Mouse (Mus musculus) thymus, adult 18-20 months (tissue): ENCODE results near the gene 4930469K13Rik.

Experiments
- DNase-seq, 2 experiments: peaks; one replicate each; pipeline ENCODE4 v3.0.0; 2022; ENCODE audit warnings: mixed read lengths in 2 of 2

The 4930469K13Rik gene

GRCm38 (mm10) chr11:34077870-34078269 lies 20.5 kb downstream of the 4930469K13Rik start:
- DNase-seq, result peak; percentile 44 to 75

- peak in 1 of 2 experiments; percentile 36 for DNase-seq
Observed at GRCm38 (mm10) chr11:34073776-34074175, 24.6 kb downstream of the 4930469K13Rik start.

- no peak for DNase-seq
Observed at GRCm38 (mm10) chr11:34072309-34072708, 26.0 kb downstream of the 4930469K13Rik start.

- DNase-seq, result no peak
Observed at GRCm38 (mm10) chr11:34070596-34070995, 27.8 kb downstream of the 4930469K13Rik start.

GRCm38 (mm10) chr11:34063702-34064485 lies 34.5 kb downstream of the 4930469K13Rik start:
- DNase-seq, result peak; percentile 78 to 88

GRCm38 (mm10) chr11:34063257-34063656 lies 35.1 kb downstream of the 4930469K13Rik start:
- peak in 1 of 2 experiments; percentile 7 for DNase-seq

GRCm38 (mm10) chr11:34061740-34062139 lies 36.6 kb downstream of the 4930469K13Rik start:
- DNase-seq, result no peak

- DNase-seq, result no peak
Observed at GRCm38 (mm10) chr11:34058960-34059359, 39.4 kb downstream of the 4930469K13Rik start.

- no peak for DNase-seq
Observed at GRCm38 (mm10) chr11:34058332-34058731, 40.0 kb downstream of the 4930469K13Rik start.

- DNase-seq, result no peak
Observed at GRCm38 (mm10) chr11:34056715-34057114, 41.6 kb downstream of the 4930469K13Rik start.

GRCm38 (mm10) chr11:34054031-34054727 lies 44.2 kb downstream of the 4930469K13Rik start:
- peak in 1 of 2 experiments; percentile 11 for DNase-seq

- no peak for DNase-seq
Observed at GRCm38 (mm10) chr11:34053031-34053818, 45.1 kb downstream of the 4930469K13Rik start.

- DNase-seq, result no peak
Observed at GRCm38 (mm10) chr11:34050643-34051042, 47.7 kb downstream of the 4930469K13Rik start.

GRCm38 (mm10) chr11:34050063-34050462 lies 48.3 kb downstream of the 4930469K13Rik start:
- no peak for DNase-seq

- DNase-seq, result no peak
Observed at GRCm38 (mm10) chr11:34049125-34049379, 49.3 kb downstream of the 4930469K13Rik start.

GRCm38 (mm10) chr11:34048375-34049124 lies 49.8 kb downstream of the 4930469K13Rik start:
- no peak for DNase-seq

GRCm38 (mm10) chr11:34047542-34047937 lies 50.8 kb downstream of the 4930469K13Rik start:
- DNase-seq, result peak in 1 of 2 experiments; percentile 41

GRCm38 (mm10) chr11:34046767-34047541 lies 51.4 kb downstream of the 4930469K13Rik start, which contains the start of gene Lcp2:
TSS of gene Lcp2 (plus strand) at chr11:34046920.
- peak in 1 of 2 experiments; percentile 49 for DNase-seq

GRCm38 (mm10) chr11:34042808-34043207 lies 55.5 kb downstream of the 4930469K13Rik start:
- DNase-seq, result peak in 1 of 2 experiments; percentile 62

GRCm38 (mm10) chr11:34040061-34040460 lies 58.3 kb downstream of the 4930469K13Rik start:
- DNase-seq, result no peak

GRCm38 (mm10) chr11:34035909-34036658 lies 62.3 kb downstream of the 4930469K13Rik start:
- DNase-seq, result no peak
